Mouse (Mus musculus) gonadal fat pad, adult 2 months (tissue): ENCODE measurements around the gene Svopl. TPM values are rescaled to one million over a fixed set of nuclear protein-coding genes. Genes with fewer than 3 reads are reported as not detected.

Experiments used
- DNase-seq: peaks from one replicate; pipeline ENCODE4 v3.0.0-alpha.2; 2012; ENCODE audit warnings: low read depth
- polyA plus RNA-seq: library from polyadenylated mRNA; depleted of rRNA; stranded (reverse); fragments of >200 nt; gene quantifications from 2 replicates; pipeline ENCODE4 v1.2.3, GENCODE M21; 2012; rRNA removed

Gene Svopl
- 5.3 and 5.4 TPM in 2 replicates for polyA plus RNA-seq

DNA sequence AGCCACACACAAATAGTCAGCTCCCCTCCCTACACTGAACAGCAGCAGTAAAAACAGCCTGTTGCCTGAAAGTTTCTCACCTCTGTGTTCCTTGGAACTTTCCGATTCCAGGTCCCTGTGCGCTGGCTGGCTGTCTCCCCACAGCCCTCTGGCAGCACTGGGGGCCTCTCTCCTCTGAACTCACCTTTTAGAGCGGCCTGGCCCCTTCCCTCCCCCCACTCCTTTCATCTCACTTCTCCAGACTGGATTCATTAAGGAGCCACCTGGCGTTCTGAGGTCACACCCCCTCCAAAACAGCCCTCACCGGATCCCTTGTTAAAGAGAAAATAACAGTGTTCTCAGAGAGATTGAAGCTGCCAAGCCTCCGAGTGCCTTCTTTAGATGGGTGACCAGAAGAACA lies at the start of gene Svopl:
Svopl (minus strand) TSS at position 159 of the 400 bp plus-strand sequence.
- no peak for DNase-seq

- DNase-seq, result no peak
These were observed 47.9 kb upstream of the Svopl start for GRCm38 (mm10) chr6:38094701-38095100.

GRCm38 (mm10) chr6:38092539-38092938 lies 45.7 kb upstream of the Svopl start:
- no peak for DNase-seq

DNA sequence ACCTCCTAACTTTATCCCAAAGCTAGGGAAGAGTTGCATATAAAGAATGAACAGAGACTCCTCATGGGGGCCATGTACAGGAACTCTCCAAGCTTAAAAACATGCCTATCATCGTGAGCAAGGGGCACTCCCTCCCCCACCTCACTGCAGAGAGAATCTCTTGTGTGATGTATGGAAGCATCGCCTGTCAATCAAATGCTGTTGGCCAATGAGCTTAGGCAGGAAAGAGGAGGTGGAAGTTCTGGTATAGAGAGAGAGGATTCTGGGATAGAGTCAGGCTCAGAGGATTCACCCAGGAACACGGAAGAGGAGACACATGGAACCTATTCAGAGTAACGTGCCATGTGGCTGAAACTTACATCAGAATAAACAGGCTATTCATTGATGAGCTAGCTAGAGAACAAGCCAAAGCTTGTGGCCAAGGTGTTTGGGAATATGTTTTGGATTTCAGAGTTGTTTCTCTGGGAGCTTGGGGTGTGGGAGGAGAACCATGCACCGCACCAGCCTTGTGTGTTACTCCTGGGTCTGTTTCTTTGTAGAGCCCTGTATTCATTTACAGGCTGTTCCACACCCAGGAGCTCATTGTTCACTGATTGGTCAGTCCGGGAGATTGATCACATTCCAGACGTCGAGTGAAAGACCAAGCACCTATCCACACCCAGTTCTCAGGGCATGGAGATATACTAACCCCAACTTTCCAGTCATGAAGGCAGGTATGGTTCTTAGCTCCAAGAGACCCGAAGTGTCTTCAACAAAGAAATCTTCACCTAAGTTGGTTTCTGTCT lies 40.6 kb upstream of the Svopl start:
- no peak for DNase-seq

DNA sequence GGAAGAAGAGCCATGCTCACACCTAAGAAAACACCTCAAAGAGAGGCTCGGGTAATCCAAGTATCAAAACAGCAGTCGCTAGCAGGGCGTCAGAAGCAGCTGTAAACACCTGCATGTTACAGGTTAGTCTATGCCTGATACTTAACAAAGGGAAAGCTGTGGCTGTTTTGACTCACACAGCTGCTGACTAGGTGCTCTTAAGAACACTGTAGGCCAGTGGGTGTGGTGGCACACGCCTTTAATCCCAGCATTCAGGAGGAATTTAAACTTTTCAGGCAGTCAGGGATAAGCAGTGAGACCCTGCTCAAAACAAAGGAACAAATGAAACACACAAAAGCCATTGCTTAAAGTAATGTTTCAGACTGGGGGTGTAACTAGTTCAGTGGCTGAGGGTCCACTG lies 36.4 kb upstream of the Svopl start:
- DNase-seq, result no peak

- DNase-seq, result no peak
These were observed 35.0 kb upstream of the Svopl start for GRCm38 (mm10) chr6:38081727-38082341.

DNA sequence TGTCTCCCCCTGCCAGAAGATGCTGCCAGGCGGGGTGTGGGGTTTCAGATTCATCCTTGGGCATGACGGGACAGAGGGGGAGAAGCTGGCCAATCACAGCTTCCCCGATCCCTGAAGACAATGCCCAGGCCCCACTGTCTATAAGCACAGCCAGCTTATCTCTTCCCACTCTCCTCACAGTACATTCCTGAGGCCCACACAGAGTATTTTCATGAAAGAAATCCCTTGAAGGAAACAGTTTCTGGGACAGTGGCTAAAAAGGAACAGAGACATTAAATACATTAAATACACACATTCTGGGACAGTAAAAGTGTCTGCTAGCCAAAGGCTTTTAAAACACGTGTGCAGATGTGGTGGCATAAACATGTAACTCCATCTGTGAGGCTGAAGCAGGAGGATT lies 33.6 kb upstream of the Svopl start:
- DNase-seq, result no peak

- no peak for DNase-seq
These were observed 26.8 kb upstream of the Svopl start for GRCm38 (mm10) chr6:38073592-38073991.

DNA sequence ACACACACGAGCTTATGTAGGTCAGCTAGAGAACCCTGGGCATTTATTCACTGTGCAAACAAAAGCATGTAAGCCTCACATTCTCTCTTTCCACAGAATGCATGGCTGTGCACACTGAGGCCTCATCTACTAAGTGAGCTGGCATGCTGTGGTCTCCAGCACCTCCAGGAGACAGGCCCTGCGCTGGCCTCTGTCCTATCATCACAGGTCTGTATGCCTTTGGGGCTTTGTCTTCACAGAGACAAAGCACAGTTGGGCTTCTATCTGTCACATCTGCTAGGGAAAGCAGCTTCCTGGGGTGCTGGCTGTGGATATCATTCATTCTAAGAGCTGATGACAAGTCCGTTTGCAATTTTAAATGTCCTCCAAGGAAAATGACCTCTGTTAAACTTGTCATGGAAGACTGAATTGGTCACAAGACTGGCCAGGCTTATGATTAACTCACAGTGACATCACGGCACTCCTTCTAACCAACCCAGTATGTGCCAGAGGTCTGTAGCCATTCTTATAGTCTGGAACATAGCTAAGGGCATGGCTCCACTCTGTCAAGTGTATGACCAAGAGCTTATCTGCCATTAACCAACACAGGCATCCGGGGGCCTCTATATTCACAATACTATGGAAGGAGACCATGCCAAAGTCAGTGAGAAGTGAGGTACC lies 25.5 kb upstream of the Svopl start:
- DNase-seq, result no peak

DNA sequence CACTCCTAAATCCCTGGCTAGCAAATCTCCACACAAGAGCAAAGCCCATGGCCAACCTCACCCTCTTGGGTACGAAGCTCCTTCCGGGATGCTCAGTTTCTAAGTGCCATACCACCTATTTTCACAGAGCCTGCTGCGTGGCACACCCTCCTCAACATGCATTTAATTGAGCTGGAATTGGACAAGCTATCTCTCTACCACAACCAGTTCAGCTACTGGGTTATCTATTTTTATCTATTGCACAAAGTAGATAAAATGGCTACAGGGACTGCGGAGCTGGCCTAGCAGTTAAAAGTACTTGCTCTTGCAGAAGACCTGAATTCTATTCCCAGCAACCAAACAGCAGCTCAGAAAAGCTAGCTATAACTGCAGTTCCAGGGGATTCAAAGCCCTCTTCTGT lies 24.5 kb upstream of the Svopl start:
- DNase-seq, result no peak

GRCm38 (mm10) chr6:38066215-38066614 lies 19.4 kb upstream of the Svopl start:
- DNase-seq, result no peak

DNA sequence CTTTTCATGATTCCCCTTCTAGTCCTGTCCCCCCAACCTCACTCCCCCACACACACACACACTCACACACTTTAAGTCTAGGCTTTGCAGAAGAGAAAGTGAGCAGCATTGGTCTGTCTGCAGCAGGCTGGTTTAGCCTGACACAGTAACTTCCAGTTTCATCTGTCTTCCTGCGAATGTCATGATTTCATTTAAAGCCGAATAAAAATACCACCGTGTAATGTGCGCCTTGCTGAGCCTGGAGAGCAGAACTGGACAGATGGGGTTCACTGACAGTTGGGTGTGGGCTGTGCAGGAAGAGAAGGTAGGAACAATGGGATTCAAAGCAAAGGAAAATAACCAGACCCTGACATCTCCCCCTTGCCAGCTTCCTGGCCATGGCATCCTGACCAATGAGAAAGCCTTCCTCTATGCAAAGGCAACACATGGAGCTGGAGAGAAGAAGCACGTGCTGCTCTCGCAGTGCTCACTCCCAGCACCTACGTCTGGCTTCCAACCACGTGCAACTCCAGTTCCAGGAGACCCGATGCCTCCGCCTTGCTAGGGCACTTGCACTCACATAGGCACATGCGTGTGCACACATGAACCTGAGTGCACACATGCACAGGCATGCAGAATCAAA lies 18.8 kb upstream of the Svopl start:
- DNase-seq, result no peak

DNA sequence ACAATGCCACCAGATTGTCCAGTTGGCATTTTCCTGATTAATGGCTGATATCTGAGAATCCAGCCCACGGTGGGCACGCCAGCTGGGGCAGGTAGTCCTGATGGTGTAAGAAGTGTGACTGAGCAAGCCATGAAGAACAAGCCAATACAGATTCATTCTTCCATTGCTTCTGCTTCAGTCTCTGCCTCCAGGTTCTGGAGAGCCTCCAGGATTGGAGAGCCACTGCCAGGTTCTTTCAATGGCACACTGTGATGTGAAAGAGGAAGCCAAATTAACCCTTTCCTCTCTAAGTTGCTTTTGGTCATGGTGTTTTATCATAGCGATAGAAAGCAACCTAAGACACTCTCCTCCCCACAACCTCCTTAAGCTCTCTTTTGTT lies 18.3 kb upstream of the Svopl start:
- DNase-seq, result peak; percentile 61

- DNase-seq, result no peak
These were observed 17.8 kb upstream of the Svopl start for GRCm38 (mm10) chr6:38064621-38065020.

- DNase-seq, result no peak
These were observed 12.0 kb upstream of the Svopl start for GRCm38 (mm10) chr6:38058805-38059204.

DNA sequence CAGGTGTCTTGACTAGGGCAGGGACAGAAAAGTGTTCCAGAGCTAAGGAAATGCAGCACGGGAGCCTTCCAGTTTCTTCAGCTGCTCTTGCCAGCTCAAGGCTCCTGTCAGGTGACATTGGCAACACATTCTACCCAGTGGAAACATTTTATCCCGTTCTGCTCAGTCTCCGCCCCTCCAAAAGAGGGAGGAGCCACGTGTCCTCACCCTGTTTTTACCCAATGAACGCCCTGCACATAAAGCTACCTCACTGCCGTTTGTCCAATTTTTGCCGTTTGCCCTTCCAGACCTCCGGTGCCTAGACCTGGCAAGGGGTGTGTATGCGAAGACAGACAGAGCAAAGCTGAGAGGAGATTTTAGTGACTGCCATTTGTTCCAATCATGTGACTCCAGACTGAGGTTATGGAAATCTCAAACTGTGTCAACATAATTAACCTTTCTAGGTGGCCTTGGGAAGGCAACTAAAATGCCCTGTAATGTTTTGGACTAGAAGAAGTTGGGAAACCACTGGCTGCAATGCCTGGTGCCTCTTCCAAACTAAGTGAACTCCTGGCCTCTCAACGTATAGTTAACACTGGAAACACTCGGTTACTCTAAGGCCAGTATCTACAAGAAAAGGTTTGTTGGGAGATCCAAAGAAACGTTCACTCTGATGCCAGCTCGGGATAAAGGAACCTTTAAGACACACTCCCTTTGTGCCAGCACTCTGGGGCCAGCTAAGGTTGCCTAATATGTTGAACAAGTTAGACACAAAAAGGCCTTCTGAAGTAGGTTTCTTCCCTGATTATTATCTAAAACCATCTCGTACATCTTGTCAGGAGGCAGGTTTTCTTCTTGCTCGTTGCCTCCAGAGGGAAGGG lies 8.9 kb upstream of the Svopl start:
- DNase-seq, result peak; percentile 98

DNA sequence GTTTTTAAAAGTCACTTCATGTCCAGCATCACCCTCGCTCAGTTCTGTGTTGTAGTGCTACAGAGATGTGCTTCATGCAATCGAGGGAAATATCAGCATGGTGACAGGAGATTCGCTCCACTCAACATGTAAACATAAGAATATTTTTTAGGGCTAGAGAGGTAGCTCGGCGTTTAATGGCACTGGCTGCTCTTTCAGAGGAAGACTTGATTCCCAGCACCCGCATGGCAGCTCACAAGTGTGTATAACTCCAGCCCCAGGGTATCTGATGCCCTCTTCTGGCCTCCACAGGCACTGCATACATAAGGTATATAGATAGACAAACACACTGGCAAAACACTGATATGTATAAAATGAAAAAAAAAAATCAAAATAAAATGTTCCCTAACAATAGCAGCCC lies 2.8 kb upstream of the Svopl start:
- DNase-seq, result no peak

DNA sequence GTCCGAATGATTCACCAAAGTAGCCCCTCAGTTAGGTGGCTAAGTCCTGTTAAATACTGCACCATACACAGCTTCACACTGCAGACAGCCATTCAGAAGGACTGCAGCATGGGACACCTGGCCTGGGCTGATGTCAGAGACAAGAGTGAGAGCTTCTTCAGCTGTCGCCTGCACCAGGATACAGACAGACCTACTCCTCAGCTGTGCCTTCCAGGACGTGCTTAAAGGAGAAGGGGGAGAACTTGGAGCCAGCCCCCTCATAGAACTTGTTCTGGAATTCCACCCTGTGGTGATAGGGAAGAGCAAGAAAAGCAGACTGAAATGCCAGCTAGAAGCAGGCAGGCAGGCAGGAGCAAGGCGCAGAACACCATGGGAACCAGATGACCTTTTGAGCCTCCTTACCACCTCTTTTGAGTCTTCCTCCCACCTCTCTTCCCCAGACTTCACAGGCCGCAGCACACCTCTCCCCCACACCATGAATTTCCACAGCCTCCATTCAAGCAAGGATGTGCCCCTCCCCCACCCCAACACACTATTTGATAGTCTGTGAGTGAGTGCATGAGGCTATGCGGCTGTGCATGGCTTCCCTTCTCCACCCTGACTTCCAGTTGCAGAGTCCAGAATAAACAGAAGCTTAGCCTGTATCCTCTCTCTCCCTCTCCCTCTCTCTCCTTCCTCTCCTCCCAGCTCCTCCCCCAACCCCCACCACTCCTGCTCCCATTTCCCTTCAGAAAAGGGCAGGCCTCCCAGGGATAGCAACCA lies 2.2 kb upstream of the Svopl start:
- DNase-seq, result no peak

DNA sequence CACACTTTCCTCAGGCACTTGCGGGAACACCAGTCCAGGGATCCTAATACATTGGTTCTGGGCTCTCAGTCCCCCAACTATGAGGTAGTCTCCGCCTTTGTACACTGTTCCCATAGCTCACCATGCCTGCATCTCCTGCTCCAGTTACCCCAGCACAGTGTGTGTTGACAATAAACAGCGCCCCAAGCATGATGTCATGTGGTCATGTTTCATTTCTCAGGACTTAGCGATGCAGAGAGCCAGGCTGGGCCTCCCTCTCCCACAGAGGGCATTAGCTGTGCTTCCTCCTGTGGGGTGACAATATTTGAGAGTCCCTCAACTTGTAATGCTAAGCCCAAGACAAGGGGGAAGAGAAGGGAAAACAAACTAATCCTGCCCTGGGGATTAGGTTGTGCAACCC lies 1.2 kb upstream of the Svopl start:
- DNase-seq, result no peak

GRCm38 (mm10) chr6:38032801-38033566 lies 13.8 kb downstream of the Svopl start:
- DNase-seq, result no peak
